Mouse (Mus musculus) gastrocnemius, postnatal 36 days (tissue): Measurements from ENCODE around the gene Tet2. TPM values are rescaled to one million over a fixed set of nuclear protein-coding genes. Genes with fewer than 3 reads are reported as not detected.
A peak's percentile ranks its signal among the peaks of the same experiment; 100 is the strongest.

Experiments used
- DNase-seq, 2 experiments: peaks; one replicate each; pipeline ENCODE4 v3.0.0; 2022
- intact Hi-C: fragments of 180-260 bp; cut with DNase I; formaldehyde crosslinking; loops from one replicate; pipeline ENCODE4 v1.15.1; 2025
- total RNA-seq, 2 experiments: library from RNA; stranded (reverse); gene quantifications; 2 replicates each; pipeline ENCODE4 v1.2.3; 2021

Gene Tet2
- total RNA-seq, 2 experiments from 2014 or later = 17.1 to 27.5 TPM

GRCm38 (mm10) chr3:133524341-133525050 lies 20.4 kb downstream of the Tet2 start:
- intact Hi-C loops = no loop called here
- no peak for DNase-seq

- intact Hi-C loops = no loop called here
- no peak for DNase-seq
These were observed 21.7 kb downstream of the Tet2 start for GRCm38 (mm10) chr3:133523191-133523590.

GRCm38 (mm10) chr3:133522289-133522688 lies 22.6 kb downstream of the Tet2 start:
- no peak for DNase-seq
- intact Hi-C loops = no loop called here

GRCm38 (mm10) chr3:133518801-133519200 lies 26.1 kb downstream of the Tet2 start:
- intact Hi-C loops = no loop called here

GRCm38 (mm10) chr3:133518116-133518515 lies 26.8 kb downstream of the Tet2 start:
- intact Hi-C loops = no loop called here
- no peak for DNase-seq

More at GRCm38 (mm10) chr3:133518801-133519200, 26.1 kb downstream of the Tet2 start:
- no peak for DNase-seq

- intact Hi-C loops = no loop called here
- peak in 1 of 2 experiments; percentile 7 for DNase-seq
These were observed 27.5 kb downstream of the Tet2 start for GRCm38 (mm10) chr3:133517406-133517805.

GRCm38 (mm10) chr3:133516137-133516536 lies 28.8 kb downstream of the Tet2 start:
- intact Hi-C loops = no loop called here
- peak in 1 of 2 experiments; percentile 29 for DNase-seq

- DNase-seq = no peak
- intact Hi-C loops = no loop called here
These were observed 29.6 kb downstream of the Tet2 start for GRCm38 (mm10) chr3:133515204-133515969.

GRCm38 (mm10) chr3:133514290-133514689 lies 30.6 kb downstream of the Tet2 start:
- intact Hi-C loops = no loop called here
- no peak for DNase-seq

- intact Hi-C loops = no loop called here
- no peak for DNase-seq
These were observed 31.5 kb downstream of the Tet2 start for GRCm38 (mm10) chr3:133513475-133513874.

- no peak for DNase-seq
- intact Hi-C loops = no loop called here
These were observed 34.6 kb downstream of the Tet2 start for GRCm38 (mm10) chr3:133510368-133510767.

GRCm38 (mm10) chr3:133509796-133510195 lies 35.1 kb downstream of the Tet2 start:
- intact Hi-C loops = loop anchor here (5.0 kb wide), 1 partner anchor 33 kb away; no protein-coding TSS in a partner anchor
- no peak for DNase-seq

GRCm38 (mm10) chr3:133508881-133509280 lies 36.1 kb downstream of the Tet2 start:
- intact Hi-C loops = loop anchor here (5.0 kb wide), 1 partner anchor 33 kb away; no protein-coding TSS in a partner anchor
- no peak for DNase-seq

GRCm38 (mm10) chr3:133506289-133506954 lies 38.5 kb downstream of the Tet2 start:
- intact Hi-C loops = loop anchor here (5.0 kb wide), 1 partner anchor 36 kb away; no protein-coding TSS in a partner anchor
- DNase-seq = no peak

GRCm38 (mm10) chr3:133496953-133497352 lies 48.0 kb downstream of the Tet2 start:
- no peak for DNase-seq
- intact Hi-C loops = no loop called here

- no peak for DNase-seq
- intact Hi-C loops = no loop called here
These were observed 53.6 kb downstream of the Tet2 start for GRCm38 (mm10) chr3:133491370-133491769.

GRCm38 (mm10) chr3:133488022-133488725 lies 56.8 kb downstream of the Tet2 start:
- DNase-seq = no peak
- intact Hi-C loops = loop anchor here (10.0 kb wide), 1 partner anchor 153 kb away; no protein-coding TSS in a partner anchor

GRCm38 (mm10) chr3:133482887-133483286 lies 62.1 kb downstream of the Tet2 start:
- intact Hi-C loops = loop anchor here (10.0 kb wide), 1 partner anchor 148 kb away; no protein-coding TSS in a partner anchor

GRCm38 (mm10) chr3:133478987-133479386 lies 66.0 kb downstream of the Tet2 start:
- intact Hi-C loops = no loop called here

More at GRCm38 (mm10) chr3:133482887-133483286, 62.1 kb downstream of the Tet2 start:
- no peak for DNase-seq

GRCm38 (mm10) chr3:133473781-133474180 lies 71.2 kb downstream of the Tet2 start:
- intact Hi-C loops = no loop called here
- no peak for DNase-seq

More at GRCm38 (mm10) chr3:133478987-133479386, 66.0 kb downstream of the Tet2 start:
- DNase-seq = no peak
